Mouse (Mus musculus) lung, postnatal 0 days (tissue): ENCODE measurements around the gene Rab42.

Source experiments
- CTCF ChIP-seq: IDR thresholded peaks from 2 replicates; pipeline ENCODE4 v1.5.1; 2016; ENCODE audit warnings: antibody characterized with exemption, mild to moderate bottlenecking
- EP300 ChIP-seq: IDR thresholded peaks from 2 replicates; pipeline ENCODE4 v1.6.1; 2016; ENCODE audit warnings: antibody characterized with exemption, mild to moderate bottlenecking, control low read depth

DNA sequence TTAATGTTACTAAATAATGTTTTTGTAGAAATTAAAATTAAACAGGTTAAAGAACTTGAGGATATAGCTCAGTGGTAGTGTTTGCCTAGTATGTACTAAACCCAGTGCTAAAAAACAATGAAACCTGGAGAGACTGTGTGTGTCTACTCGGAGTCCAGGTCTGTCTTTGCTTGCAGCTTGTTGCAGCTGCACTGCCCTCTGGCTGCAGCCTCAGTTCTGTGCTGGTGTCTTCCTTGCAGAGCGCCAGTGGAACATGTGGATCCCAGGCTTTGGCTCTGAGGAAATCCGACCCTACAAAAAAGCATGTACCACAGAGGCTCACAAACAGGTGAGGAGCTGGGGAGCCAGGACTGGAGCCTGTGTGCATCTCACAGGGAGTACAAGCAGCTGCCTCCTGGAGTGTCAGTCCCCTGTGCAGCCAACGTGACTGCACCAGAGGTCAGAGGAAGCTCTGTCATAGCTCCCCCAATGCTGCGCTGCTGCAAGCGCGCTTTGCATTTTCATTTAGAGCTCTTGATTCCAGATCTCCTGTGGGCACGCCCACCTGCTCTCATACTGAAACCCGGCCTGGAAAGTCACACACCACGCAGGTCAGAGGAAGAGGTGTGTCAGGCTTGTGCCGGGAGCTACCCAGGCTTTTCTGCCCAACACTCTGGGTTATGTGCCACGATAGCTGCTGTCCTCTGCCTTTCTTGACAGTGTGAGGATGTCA is 11.4 kb downstream of the Rab42 start:
- TF ChIP-seq CTCF = peak; percentile 19
- TF ChIP-seq EP300 = no peak
